Mouse (Mus musculus): ENCODE measurements around the gene Thsd7b.

DNA sequence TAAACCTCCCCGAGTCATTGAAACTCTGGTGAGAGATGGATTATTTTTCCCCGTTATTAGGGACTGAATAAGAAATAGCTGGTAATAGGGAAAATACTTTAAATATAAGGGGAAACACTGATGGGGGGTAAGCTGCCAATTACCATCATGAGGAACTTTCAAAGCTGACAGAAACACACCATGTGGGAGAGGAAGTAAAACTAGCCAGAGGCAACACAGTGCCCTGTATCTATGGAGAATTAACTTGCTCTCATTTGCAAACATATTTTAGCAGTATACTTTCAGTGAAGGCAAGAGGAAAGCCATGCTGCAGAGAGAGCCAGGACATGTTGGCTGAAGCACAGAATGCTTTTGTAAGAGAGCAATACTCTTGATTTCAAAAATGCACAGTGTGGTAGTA is 51.7 kb downstream of the Thsd7b start:
- no peak for TF ChIP-seq CTCF (IDR thresholded peaks at IDR 0.05; ENCODE audit: borderline replicate concordance, insufficient read depth, low read length)
- TF ChIP-seq POLR2A (IDR thresholded peaks at IDR 0.05; ENCODE audit: low read depth, low read length): no peak

All from embryonic fibroblast, embryonic 13.5 days (primary cell).